Mouse (Mus musculus) R1 (cell line): ENCODE data around the gene Gm8005.
"Not testable (repeated sequence)": the region's sequence is repeated elsewhere in the genome, so short reads cannot be mapped to it uniquely, and the experiment has no call there.

Experiments used
- DNase-seq: peaks from one replicate; pipeline ENCODE4 v3.0.0-alpha.2; 2018; ENCODE audit warnings: low read depth, low spot score

Gm8005 gene

GRCm38 (mm10) chr14:42439573-42439972 is at the start of gene Gm8005:
Gene Gm8005, minus strand, starts transcription at chr14:42439673.
- DNase-seq = not testable (repeated sequence)

DNA sequence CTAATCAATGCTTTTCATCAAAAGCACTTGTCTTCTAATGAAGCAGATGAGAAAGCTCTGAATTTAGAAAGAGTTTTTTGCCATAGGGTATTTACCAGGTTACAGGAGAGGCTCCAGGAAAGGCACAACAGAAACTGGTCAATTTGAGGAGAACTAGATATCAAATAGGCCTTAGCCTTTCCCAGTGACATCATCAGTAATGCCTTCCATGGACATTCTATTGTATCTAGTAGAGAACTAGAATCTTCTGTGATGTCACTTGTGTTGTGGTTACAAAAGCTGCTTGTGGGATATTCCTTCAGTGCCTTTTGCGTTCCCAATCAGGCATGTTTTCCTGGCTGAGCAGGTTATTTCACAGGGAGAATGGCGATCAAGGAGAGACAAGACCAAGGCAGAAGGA is 24.1 kb upstream of the Gm8005 start, which contains the start of gene Gm8011:
Gene Gm8011 (plus strand): TSS at position 301 of the 400 bp plus-strand sequence.
- not testable (repeated sequence) for DNase-seq
